Mouse (Mus musculus) liver, adult 2 months (tissue): ENCODE data around the gene Gm20431. TPM values are rescaled to one million over a fixed set of nuclear protein-coding genes. Genes with fewer than 3 reads are reported as not detected.
"Not testable (repeated sequence)": the region's sequence is repeated elsewhere in the genome, so short reads cannot be mapped to it uniquely, and the experiment has no call there.

ENCODE experiments used
- DNase-seq: peaks from one replicate; pipeline ENCODE4 v3.0.0-alpha.2; 2011; ENCODE audit warnings: low read depth, low spot score; ENCODE audit errors: extremely low read depth
- H3K27ac ChIP-seq: fragments of 200-500 bp; replicated peaks from 2 replicates; pipeline ENCODE4 v1.5.1; 2012; ENCODE audit warnings: low read depth, mild to moderate bottlenecking, control low read depth, inconsistent platforms, low read length; ENCODE audit not compliant: insufficient read depth
- H3K27me3 ChIP-seq: fragments of 200-500 bp; 2 replicates; pipeline ENCODE4 v1.6.1; 2012; ENCODE audit warnings: mild to moderate bottlenecking, moderate library complexity, low read length, inconsistent platforms; ENCODE audit not compliant: control insufficient read depth, insufficient read depth
- H3K36me3 ChIP-seq: fragments of 200-500 bp; 2 replicates; pipeline ENCODE4 v1.6.1; 2012; ENCODE audit warnings: low read length, inconsistent platforms; ENCODE audit not compliant: control insufficient read depth, insufficient read depth
- H3K4me1 ChIP-seq: fragments of 200-500 bp; 2 replicates; pipeline ENCODE4 v1.6.1; 2011; ENCODE audit warnings: low read length; ENCODE audit not compliant: control insufficient read depth, insufficient read depth
- H3K4me3 ChIP-seq: fragments of 200-500 bp; 2 replicates; pipeline ENCODE4 v1.5.1; 2011; ENCODE audit warnings: low read depth, mild to moderate bottlenecking, control low read depth, low read length, moderate library complexity; ENCODE audit not compliant: insufficient read depth
- H3K79me2 ChIP-seq: fragments of 200-500 bp; 2 replicates; pipeline ENCODE4 v1.6.1; 2012; ENCODE audit warnings: inconsistent platforms, mild to moderate bottlenecking, low read length, moderate library complexity; ENCODE audit not compliant: control insufficient read depth, insufficient read depth
- H3K9ac ChIP-seq: fragments of 200-500 bp; 2 replicates; pipeline ENCODE4 v1.6.1; 2012; ENCODE audit warnings: low read depth, mild to moderate bottlenecking, control low read depth, inconsistent platforms, low read length
- CTCF ChIP-seq: fragments of 200-500 bp; IDR thresholded peaks from 2 replicates; pipeline ENCODE4 v1.5.1; 2011; ENCODE audit warnings: low read depth, low read length, control low read depth
- POLR2A ChIP-seq: fragments of 200-500 bp; IDR thresholded peaks from 2 replicates; pipeline ENCODE4 v1.6.1; 2011; ENCODE audit warnings: low read length, control low read depth; ENCODE audit not compliant: insufficient read depth; ENCODE audit errors: extremely low read depth
- WGBS: fragments of 180-500 bp; shearing (Covaris S2); methylation state at CpG from one replicate; pipeline ENCODE4 v1.1.7; 2018; 5-methylcytosine and 5-hydroxymethylcytosine counted together
- polyA plus RNA-seq: library from polyadenylated mRNA; depleted of rRNA; stranded (reverse); fragments of >200 nt; gene quantifications from 2 replicates; pipeline ENCODE4 v1.2.3, GENCODE M21; 2012
- total RNA-seq: library from RNA; depleted of rRNA; stranded (reverse); fragments of >200 nt; gene quantifications from 2 replicates; pipeline ENCODE4 v1.2.3, GENCODE M21; 2014

Gm20431 gene
- total and polyA plus RNA-seq, 2 experiments, result 10.8 TPM; not detected in 1

DNA sequence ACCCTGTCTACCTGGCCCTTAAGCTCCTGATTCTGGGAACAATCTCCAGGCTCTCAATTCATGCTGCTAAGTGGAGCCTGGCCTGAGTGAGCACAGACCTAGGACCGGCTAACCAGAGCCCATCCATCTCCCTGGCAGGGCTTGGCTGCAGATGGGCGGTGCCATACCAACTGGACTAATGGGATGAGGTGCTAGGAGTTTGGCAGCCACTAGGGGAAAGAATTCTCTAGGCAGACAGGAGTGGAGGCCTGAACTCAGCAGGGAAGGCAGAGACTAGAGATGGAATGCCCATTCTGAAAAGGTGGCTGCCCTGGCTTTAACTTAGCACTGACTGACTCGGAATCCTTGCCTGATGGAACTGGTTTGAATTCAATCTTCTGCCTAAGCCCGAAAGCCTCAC, 14.9 kb downstream of the Gm20431 start:
- H3K4me1 ChIP-seq, result peaks cover 8% of the 10 kb centered on the region; the same call in 1 of the 2 replicates
- no peaks in the 10 kb centered on the region for H3K27me3 ChIP-seq
- whole genome bisulfite sequencing, result 90% methylated on average over 4 of the region's 4 CpGs
- H3K27ac ChIP-seq, result no peak overlapping the region
- TF ChIP-seq POLR2A (no peak), CTCF (no peak)
- no peak for DNase-seq
- peaks cover 3% of the 10 kb centered on the region; the same call in 1 of the 2 replicates for H3K79me2 ChIP-seq
- H3K4me3 ChIP-seq, result no peak overlapping the region
- no peak overlapping the region for H3K9ac ChIP-seq
- H3K36me3 ChIP-seq, result 0 out of 2 replicates have a peak, but pooled peaks cover 3% of the 10 kb centered on the region

DNA sequence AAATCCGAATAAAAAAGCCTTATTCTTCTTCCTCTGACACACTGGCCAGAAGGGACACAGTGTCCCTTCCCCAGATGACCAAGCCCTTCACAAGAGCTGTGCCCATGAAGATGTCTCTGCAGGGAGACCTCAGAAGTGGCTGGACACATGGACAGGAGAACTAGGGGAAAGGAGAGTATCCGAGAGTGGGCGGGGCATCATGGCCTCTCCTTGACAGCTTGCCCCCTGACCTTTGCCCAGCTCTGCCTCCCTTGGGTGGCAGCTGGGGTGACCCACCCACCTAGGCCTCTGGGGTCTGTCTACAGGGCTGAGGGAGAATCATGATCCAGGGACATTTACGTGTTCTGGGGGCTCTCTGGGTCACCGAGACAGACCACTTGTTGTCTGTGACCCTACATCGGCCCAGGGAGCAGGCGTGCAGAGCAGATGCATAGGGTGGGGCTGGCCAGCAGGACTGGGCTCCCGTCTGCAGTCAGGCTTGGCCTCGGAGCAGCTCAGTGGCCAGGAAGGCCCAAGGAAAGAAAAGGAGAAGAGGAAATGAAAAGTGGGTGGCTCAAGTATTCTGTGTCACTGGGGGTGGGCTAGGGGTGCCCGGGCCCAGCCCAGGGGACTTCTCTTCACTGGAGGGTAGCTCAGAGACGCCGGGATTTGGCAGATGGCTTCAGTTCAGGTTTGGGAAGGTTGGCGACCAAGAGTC, 17.8 kb downstream of the Gm20431 start:
- H3K4me1 ChIP-seq, result peaks cover 13% of the 10 kb centered on the region; the same call in 1 of the 2 replicates
- H3K36me3 ChIP-seq, H3K4me3 ChIP-seq, H3K79me2 ChIP-seq, H3K27me3 ChIP-seq, DNase-seq, H3K27ac ChIP-seq, H3K9ac ChIP-seq: not testable (repeated sequence)
- 84% methylated on average over 13 of the region's 13 CpGs for WGBS

DNA sequence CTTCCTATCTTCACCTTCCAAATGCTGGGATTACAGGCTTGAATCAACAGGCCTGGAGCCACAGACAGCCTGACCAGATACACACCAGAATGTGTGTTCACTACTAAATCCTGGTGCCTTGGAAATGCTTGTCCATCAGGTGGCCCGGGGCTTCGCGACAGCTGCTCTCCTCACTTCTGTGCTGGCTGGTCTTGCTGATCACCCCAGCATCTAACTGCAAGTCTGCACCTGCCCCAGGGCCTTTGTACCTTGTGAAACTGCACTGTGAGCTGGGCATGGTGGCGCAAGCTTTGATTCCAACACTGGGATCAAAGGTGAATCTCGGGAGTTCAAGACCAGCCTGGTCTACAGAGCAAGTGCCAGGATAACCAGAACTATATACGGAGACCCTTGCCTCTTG, 19.1 kb downstream of the Gm20431 start:
- no peak overlapping the region; the same call in 1 of the 2 replicates for H3K27ac ChIP-seq
- peaks cover 13% of the 10 kb centered on the region; the same call in 1 of the 2 replicates for H3K4me1 ChIP-seq
- DNase-seq, result peak; percentile 86
- H3K36me3 ChIP-seq, result no peaks in the 10 kb centered on the region
- H3K27me3 ChIP-seq, result no peaks in the 10 kb centered on the region
- TF ChIP-seq POLR2A (no peak), CTCF (no peak)
- no peaks in the 10 kb centered on the region for H3K79me2 ChIP-seq
- no peak overlapping the region for H3K4me3 ChIP-seq
- no peak overlapping the region for H3K9ac ChIP-seq
- 33% methylated on average over 6 of the region's 6 CpGs for WGBS

DNA sequence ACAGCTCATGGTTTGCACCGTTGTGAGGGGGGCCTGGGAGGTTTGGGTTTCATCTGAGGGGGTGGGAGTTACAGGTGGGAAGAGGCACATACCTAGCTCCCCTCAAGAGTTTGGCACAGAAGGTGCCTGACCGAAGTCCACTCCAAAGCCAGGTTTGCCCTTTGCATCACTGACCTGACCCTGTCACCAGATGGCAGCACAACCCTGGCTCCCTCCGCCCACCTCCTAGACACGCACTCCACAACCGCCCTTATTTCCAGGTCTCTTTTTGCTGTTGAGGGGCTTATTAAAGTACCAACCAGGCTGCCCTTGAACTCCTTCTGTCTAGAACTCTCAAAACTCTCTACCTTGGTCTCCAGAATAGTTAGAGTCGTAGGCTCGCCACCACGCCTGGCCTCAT, 20.0 kb downstream of the Gm20431 start:
- H3K9ac ChIP-seq, result no peak overlapping the region
- no peak overlapping the region for H3K4me3 ChIP-seq
- peaks cover 13% of the 10 kb centered on the region; the same call in 1 of the 2 replicates for H3K4me1 ChIP-seq
- no peaks in the 10 kb centered on the region for H3K79me2 ChIP-seq
- DNase-seq, result peak; percentile 79
- TF ChIP-seq CTCF (peak; percentile 96), POLR2A (no peak)
- WGBS, result 29% methylated on average over 8 of the region's 8 CpGs
- H3K27ac ChIP-seq, result no peak overlapping the region
- no peaks in the 10 kb centered on the region for H3K27me3 ChIP-seq
- no peaks in the 10 kb centered on the region for H3K36me3 ChIP-seq

DNA sequence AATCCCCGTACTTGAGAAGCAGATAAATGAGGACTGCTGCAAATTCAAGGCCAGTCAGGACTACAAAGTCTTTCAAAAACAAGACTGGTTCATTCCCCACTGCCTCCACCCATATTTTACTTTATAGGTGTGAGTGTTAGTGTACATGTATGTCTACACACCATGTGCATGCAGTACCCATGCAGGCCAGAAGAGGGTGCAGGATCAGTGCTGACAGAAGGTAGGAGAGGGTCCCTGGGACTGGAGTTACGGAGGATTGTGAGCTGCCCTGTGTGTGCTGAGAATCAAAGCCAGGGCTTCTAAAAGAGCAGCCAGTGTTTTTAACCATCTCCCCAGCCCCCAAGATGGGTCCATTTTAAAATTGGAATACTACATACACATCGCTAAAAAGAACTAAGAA, 21.0 kb downstream of the Gm20431 start:
- no peak overlapping the region for H3K4me3 ChIP-seq
- 89% methylated on average over 3 of the region's 3 CpGs for WGBS
- peaks cover 13% of the 10 kb centered on the region; the same call in 1 of the 2 replicates for H3K4me1 ChIP-seq
- no peaks in the 10 kb centered on the region for H3K79me2 ChIP-seq
- no peaks in the 10 kb centered on the region for H3K27me3 ChIP-seq
- TF ChIP-seq POLR2A (no peak), CTCF (peak; percentile 69)
- H3K27ac ChIP-seq, result no peak overlapping the region
- H3K9ac ChIP-seq, result no peak overlapping the region
- H3K36me3 ChIP-seq, result no peaks in the 10 kb centered on the region
- no peak for DNase-seq

DNA sequence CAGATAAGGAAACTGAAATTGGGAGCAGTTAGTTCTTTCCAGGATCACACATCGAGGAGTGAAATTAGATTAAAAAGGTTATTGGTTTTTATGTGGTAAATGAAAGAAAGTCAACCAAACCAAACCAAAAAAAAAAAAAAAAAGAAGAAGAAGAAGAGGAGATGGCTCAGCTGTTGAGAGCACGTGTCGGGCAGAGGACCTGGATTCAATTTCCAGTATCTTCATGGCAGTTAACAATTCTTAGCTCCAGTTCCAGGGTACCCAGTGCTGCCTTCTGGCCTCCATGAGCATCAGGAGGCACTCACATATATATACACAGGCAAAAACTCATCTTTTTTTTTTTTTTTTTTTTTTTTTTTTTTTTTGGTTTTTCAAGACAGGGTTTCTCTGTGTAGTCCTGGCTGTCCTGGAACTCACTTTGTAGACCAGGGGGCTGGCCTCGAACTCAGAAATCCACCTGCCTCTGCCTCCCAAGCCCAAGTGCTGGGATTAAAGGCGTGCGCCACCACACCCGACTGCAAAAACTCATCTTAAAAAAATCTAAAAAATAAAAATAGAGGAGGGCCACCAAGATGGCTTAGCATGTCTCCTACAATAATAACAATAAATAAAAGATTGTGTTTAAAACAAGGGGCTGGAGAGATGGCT, 26.3 kb downstream of the Gm20431 start:
- DNase-seq, result no peak
- Histone ChIP-seq H3K79me2 (peaks cover 18% of the 10 kb centered on the region), H3K4me1 (peaks cover 28% of the 10 kb centered on the region), H3K27me3 (no peaks in the 10 kb centered on the region), H3K27ac (no peak overlapping the region), H3K4me3 (peak overlapping the region; percentile 34; the same call in 1 of the 2 replicates), H3K36me3 (no peaks in the 10 kb centered on the region), H3K9ac (no peak overlapping the region)
- WGBS, result 81% methylated on average over 7 of the region's 7 CpGs
- TF ChIP-seq CTCF (no peak), POLR2A (no peak)
